Mouse (Mus musculus): ENCODE results near the gene Rgma.

Rgma gene

DNA sequence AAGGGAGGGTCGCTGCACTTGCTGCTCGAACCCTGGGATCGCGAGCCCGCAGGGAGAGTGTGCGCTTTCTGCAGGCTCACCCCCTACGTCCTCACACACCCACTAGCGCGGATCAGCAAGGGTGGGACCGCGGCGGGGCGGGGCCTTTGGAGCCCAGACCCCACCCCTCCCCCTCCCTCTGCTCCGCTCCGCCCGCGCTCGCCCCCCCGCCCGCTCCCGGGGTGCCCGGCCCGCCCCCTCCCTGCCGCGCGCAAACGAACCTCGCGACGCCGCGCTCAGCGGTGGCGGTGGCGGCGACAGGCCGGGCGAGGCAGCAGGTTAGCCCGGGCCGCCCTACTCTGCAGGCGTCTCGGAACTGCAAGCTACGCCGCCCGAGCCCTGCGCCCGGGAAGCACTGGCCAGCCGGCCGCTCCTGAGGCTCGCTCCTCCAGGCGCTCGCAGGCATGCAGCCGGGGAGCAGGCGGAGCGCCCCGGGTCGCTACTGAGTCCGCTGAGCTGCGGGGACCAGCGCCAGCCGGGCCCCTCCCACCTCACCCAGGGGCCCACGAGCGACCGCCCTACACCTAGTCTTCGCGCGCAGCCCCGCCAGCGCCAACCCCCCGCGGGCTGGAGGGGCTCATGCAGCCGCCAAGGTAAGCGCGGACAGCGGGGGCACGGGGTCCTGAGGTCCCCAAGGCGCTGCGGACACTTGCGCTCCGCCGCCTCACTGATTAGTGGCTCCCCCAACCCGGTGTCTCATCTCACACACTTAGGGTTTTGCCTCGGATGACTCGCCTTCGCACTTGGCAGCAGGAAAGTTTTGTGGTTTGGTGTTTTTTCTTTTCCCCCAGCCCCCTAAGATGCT is at the start of gene Rgma:
Gene Rgma (plus strand): TSS at position 253 of the 844 bp plus-strand sequence.
- DNase-seq: peak; percentile 56

DNA sequence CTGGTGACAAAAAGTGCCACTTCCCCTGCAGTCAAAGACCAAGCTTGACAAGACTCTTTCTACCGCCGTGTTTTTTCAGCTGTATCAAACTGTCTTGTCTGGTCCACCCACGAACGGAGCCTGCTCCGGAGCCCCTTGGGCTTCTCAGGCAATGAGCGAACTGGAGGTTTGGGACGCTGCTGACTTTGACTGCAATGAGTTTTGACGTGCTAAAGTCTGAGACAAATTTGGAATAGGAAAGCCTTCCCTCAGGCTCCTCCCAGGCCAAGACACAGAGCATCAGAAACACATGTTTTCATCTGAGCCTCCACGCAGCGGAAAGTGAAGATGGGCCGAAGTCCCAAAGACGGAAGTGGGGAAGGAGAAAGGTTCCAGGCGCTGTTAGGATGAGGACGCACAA is 49.1 kb upstream of the Rgma start:
- no peak for DNase-seq

DNA sequence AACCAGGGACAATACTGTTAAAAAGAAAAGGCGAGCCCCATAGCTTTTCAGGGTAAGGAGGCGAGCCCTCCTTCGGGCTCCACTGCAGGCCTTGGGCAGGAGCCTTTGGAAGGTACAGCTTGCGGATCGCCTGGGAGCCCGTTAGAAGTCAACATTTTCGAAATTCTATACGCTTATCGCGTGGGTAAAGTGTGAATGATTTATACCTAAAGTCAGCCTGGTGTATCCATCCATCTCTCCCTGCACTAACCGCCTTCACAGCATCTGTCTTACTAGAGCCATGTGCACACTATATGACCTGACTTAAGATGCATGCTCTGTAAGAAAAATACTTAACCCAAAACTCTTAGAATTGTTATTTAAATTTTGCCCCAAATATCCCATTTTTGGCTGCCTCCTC is 48.6 kb upstream of the Rgma start:
- no peak for DNase-seq

DNA sequence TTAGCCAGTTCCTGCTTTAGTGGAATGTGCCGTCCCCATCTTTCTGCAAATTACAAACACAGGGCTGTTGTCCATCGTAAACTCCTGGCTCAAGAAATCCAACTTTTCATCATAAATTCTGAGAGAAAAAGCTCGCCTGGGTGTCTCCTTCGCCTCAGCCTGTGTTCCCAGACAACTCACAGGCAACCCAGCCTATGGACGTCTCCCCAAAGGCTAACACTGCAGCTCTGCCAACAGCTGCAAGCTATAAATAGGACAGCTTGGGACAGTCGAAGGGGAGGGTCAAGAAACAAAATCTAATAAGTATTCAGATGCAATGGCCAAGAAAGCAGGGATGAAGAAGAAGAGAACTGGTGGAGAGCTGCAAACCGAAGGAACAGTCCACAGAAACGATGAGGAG is 48.1 kb upstream of the Rgma start:
- no peak for DNase-seq

DNA sequence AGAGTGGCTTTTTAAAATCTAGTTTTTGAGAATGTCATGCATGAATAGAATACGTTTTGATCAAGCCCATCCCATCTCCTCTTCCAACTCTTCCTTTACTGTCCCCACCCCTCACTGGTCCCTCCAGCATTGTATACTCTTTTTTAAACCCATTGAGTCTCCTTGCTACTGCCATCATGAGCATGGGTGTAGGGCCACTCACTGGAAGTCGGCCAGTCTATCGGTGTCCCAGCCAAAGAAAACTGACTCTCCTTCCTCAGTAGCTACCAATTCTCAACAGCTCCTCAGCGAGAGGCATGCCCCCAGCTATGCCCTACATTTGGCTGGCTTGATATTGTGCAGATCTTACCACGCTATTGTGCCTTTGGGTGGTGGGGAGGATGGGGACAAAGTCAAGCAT is 47.7 kb upstream of the Rgma start:
- DNase-seq: no peak

DNA sequence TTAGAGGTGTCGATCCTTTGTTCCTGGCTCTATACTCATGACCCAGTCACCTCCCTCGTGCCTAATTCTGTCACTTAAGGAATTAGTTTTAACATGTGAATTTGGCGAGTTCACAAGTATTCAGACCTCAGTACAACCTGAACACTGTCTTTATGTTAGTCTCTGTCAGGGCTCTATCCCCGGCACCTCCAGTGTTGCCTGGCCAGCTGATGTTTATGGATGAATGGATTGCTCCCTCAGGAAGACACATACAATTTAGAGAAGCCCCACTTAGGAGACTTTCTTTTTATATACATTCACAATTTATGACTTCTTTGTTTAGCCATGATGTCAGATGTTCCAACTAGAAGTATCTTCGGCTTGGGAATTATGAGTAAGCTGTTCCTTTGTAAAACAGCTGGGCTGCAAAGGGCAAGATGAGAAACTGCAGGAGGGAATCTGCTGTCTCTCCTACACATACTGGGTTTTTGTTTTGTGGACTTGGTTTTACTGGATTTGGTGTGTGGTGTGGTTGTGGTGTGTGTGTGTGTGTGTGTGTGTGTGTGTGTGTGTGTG is 46.6 kb upstream of the Rgma start:
- DNase-seq: no peak

DNA sequence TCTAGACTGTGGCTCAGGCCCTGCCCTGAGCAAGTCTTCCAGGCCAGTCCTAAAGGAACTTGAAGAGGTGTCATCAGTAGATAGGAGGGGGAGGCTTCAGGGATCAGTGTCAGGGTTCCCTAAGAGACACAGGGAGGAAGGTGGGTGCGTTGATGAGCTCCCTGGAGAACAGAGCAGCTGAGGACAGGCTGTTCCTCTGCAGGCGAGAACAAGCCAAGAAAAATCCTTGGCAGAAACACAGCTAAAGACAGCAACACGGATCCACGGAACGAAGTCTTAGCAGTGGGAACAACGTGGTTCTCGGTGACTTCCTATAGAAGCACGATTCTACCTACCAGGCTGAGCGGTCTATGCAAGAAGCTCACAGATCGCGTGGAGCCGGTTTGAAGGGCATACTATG is 44.6 kb upstream of the Rgma start:
- no peak for DNase-seq

DNA sequence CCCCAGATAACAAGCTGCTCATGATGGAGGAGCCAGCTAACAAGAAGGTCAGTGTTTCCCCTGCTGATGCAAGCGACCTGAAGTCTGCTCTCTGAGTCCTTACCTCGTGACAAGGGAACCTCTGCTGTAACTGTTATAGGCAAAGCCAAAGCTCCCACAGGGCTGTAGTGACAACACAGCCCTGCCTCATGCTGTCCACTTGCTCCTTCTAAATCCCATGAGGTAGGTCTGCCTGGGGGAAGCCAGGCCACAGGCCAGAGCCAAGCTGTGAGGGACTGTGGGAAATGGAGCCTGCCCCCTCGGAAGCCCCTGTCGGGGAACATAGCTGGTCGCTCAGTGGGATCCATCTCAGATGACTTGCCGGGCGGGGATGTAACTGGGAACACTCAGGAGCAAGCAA is 43.7 kb upstream of the Rgma start:
- no peak for DNase-seq

DNA sequence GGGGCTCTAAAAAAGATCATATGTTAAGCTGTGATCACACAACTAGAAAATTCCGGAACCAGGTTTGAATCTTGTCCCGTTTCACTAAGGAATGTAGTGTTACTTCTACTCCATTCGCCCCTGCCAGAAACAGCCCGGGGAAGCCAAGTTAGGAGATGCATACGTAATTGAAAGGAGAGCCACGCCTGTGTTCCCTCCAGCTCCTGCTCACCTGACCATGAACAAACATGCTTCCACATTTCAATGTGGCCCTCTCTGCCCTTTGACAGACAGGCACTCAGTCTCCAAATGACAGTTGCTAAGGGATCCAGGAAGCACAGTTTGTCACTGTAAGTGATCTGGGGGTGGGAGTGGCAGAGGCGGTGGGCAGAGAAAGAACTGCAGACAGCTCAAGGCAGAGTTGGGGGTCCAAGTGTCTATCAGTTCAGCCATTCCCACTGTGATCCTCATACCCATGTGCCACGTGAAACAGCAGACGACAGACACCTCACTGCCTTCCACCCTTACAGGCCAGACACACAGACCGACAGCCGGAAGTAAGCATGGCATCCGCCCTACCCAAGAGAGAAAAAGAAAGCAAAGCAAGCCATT is 41.8 kb upstream of the Rgma start:
- peak; percentile 70 for DNase-seq

DNA sequence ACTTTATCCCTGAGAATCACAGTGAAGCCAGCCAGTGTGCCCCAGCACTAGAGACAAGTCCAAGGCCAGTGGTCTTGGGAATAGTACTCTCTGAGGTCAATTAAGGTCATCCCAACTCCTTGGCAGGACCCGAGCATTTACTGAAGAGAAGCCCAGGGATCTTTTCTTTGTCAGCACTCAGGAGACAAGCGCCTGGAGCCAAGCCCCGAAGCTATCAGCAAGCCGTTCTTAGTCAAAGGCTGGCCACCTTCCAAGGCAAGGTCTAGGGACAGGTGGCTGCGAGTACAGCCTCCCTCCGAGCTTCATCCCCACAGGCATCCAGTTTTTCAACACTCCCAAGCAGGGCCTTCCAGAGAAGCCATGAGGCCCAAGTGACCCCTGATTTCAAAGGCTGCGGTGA is 40.4 kb upstream of the Rgma start:
- DNase-seq: no peak

DNA sequence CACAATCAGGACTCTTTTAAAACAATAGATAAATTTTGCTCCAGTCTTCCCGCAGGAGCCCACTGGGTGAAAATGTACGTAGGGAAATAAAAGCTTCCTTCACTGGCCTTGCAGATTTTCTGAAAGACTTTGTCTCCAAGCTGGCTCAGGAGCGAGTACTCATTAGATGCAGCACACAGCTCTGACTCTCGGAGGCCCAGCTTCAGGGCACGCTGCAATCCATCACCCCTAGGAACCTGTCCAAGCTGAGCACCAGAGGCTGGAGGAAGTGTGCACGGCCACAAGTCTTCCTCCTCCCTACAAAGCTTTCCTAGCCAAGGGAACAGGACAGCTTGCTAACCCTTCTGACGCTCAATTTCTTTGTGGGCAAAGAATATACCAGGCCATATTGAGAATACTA is 38.9 kb upstream of the Rgma start:
- DNase-seq: no peak

DNA sequence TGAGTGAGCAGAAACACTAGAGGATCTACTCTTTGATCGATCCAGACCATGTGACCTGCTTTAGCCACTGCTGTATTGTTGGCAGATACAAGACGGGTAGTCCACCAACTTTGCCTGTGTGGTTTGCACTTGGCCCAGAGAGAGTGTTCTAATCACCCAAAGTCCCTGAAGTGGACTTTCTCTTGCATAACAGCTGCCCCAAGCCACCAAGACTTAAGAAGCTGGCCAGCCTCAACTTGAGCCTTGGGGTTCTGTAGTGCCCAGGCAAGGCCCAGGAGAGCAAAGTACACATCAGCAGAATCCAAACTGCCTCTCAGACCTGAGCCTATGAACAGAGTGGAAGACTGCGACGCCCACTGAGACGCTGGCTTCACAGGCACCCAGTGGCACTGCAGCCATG is 37.0 kb upstream of the Rgma start:
- peak; percentile 80 for DNase-seq

DNA sequence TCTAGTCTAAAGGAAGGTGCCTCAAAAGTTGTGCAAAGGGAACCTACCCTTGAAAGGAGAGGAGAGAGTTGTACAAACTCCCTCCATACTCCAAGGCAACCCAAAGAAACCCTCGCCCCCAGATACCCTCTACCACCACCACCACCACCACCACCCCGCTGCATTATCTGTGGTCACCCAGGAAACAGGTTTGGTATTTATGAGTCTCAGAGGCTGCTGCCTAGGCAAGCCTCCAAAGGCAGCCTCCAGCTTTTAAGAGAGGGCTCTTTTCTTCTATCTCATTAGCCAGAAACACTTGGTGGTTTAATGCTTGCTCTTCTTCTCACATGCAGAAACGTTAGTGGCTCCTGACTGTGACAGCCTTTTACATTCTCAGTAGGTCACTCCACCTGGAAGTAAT is 31.5 kb upstream of the Rgma start:
- no peak for DNase-seq

DNA sequence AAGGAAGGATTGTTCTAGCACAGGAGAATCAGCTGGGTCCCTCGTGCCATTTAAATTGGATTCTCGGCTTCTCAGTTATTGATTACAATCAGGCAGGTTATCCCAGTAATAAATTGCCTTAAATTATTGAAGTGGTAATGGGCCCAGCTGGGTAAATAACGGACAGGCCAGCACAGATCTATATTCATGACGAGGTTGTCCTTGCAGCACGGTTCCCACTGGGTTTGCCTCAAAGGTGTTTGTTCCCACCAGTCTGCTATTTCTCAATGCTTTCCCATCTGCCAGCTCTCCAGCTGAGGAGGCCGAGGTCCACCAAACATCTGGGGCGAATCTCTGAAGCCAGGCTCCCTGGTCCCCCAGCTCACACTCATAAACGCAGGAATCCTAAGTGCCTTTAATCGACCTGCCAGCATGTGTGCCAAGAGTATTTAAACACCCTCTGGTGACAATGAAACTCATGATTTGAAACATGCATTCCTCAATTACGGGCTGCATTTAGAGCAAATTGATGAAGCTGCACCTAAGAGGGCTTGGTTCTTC is 26.7 kb upstream of the Rgma start:
- no peak for DNase-seq

DNA sequence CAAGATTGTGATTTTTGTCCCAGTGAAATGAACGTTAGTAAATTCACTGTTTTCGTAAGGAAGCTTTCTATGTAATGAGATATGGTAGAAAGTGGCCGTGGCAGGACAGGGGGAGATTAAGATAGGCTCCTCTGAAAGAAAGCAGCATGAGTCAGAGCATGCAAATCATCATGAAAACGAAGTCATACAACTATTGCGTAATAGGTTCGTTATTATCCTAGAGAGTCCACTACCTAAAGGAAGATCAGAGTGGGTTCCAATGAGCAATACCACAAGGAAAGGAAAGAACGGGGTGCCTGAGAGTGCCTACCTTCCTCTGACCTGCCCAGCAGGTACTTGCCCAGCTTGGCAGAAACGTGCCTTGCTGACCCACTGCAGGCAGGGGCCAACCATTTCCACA is 26.2 kb upstream of the Rgma start:
- DNase-seq: no peak

DNA sequence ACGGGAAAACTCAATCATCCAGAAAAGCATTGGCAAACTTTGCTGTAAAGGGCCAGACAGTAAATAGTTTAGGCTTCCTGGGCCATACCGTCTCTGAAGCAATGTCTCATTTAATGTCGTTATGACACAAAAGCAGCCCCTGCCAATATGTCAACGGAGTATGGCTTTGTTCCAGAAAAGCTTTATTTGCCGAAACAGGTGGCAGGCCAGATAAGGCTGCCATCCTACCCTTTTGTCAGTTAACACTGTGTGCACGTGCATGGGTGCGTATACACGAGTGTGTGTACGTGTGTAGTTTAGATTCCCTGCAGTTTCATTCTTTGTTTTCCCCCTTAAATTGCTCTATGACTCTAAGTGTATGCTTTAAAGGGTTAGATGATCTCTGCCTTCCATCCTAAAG is 20.1 kb upstream of the Rgma start:
- DNase-seq: no peak

DNA sequence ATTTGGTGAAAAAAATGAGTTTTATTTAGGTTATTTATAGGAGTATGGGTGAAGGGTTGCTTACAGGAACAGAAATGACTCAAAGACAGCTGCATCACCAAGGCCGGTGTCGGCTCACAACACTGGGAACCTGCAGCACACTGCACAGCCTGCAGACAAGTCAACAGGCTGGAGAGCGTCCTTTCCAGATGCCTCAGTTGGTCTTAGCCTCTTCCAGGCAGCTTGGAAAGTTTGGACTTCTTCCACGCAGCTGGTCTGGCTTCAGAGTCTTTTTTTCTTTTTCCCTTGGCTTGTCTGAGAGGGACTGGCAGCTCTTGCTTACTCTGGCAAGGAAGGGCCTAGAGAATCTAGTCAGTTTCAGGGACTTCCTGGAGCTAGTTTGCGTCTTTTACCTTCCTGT is 18.4 kb upstream of the Rgma start:
- DNase-seq: no peak

DNA sequence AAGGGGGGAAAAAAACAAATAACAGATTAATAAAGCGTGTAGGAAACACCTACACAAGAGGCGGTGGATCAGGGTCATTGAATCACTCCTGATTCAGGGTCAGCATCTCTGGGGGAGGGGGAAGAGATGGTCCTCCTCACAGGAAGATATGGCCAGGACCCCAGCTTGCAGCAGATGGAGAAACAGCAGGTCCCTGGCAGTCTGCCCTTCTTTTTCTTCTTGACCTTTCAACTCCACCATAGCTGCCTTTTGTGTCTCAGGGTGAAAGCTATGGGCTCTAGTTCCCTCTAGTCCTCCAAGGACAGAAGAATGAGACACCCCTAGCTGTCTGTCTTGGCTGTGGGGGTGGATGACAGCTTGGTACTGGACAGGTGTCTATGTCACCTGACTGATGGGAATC is 17.7 kb upstream of the Rgma start:
- no peak for DNase-seq

DNA sequence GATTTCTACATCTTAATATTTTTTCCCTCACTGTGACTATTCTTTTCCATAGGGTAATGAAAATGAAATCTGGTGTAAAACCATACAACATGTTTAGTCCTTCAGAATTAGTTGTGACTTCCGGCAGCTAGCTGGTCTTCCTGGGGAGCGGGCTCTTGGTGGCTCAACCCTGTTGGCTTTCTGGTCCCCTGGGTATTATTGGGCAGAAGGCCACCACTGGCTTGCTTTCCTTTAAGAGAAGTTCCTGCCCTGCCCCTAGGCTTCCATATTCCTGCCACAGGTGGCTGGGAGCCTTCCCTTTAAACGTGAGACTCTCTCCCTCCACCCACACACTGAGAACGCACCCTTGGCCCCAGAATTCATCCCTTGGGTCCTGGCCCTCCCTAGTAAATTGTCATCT is 9.8 kb upstream of the Rgma start:
- no peak for DNase-seq

DNA sequence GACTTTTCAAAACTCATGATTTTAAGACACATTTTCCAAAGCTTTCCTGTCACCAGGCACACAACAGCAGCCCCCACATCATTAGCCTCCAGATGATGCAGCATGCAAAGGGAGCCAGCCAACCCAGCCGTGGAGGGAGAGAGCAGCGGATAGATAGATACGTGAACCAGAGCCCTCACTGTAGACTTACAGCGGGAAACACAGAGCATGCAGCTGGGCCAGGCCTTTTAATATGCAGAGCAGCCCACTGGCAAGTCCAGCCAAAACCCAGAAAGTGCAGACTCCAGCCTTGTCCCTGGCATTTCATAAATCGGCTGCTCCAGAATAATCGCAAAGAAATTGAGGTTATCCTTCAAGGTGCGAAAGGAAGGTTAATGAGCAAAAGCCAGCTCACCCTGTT is 9.3 kb upstream of the Rgma start:
- no peak for DNase-seq

DNA sequence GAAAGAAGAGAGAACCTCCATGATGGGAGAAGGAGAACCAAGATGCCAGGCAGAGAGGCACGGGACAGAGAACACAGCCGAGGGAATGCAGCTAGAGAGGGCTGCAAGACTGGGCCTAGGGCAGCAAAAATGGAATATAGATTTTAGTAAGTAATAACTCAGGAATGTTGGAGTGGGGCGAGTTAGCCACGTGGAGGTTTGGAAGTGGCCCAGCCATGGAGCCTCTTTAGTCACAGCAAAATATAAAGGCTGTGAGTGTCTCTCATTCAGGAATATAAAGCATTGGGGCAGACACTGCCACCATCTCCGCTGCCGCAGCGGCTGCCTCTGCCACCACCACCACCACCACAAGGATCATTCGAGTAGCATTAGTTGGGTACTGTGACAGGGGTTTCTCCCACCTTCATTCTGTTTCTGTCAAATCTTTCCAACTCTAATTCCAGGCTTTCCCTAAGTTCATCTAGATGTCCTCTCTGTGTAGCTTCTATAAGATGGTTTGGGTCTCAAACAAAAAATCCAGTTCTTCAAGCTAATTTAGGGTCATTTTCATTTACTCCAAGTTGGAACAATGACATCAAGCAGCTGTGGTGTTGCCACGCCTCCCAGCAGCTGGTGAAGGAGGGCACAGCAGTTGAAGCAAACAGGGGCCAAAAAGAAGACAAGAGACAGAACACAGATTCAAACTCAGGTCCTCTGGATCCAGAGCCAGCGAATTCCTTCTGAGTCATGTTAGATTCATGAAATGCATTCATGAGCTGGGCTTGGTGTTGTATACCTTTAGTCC is 7.4 kb upstream of the Rgma start:
- no peak for DNase-seq

DNA sequence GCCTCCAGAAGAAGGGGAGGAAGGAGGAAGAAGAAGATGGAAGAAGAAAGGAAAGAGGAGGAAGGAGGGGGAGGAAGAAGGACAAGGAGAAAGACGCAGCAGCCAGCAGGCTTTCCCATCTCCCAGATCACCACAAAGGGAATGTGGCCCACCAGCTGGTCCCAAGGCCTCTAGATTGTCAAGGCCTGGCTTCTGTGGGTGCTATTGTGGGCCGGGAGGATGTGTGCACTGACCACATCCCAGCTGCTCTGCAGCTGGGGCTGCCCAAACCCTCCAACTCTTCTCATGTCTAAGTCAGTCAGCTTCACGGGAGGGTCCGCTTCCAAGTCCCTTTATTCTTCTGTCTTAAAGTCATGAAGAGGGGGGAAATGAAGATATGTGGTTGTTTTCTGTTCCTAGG is 5.3 kb upstream of the Rgma start:
- no peak for DNase-seq

DNA sequence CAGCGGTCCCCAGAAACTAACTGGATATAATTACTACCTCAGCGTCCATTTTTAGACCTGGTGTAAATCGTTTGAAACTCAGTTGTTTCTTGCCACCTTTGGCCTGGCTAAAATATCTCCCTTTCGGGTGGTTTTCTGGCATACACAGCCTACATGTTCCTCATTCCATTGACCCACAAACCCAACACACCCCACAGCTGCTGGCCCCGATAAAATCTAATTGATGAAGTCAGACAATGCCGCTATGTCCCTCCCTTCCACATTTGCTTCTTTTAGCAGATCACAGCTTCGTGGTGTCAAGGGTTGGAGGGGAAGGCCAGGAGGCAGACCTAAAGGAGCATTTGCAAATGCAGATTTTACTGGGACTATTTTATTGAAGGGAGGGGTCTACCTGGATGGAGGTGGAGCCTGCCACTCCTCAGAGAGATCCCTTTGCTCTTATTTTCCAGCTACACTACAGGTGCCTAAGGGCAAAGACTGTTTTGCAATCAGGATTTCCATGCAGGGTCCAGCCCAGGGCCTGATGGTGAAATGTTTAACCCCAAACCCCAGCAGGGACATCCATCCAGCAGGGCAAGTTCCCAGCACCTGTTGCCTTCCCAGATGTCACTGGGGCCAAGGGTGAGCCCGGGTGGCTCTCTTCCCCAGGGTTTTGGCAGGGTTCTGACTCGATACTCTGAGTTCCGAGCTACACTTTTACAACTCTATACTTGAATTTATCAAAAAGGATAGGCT is 3.6 kb upstream of the Rgma start:
- DNase-seq: no peak

Measured in lung, postnatal 36 days (tissue).